Mouse (Mus musculus) MEL (cell line): ENCODE data around the gene Armh1. TPM values are rescaled to one million over a fixed set of nuclear protein-coding genes. Genes with fewer than 3 reads are reported as not detected.

ENCODE experiments used
- DNase-seq: peaks from one replicate; pipeline ENCODE4 v3.0.0; 2011; ENCODE audit warnings: low read depth, low spot score
- H3K27ac ChIP-seq: 2 replicates; pipeline ENCODE4 v1.5.1; 2012; ENCODE audit warnings: low read depth, mild to moderate bottlenecking, control low read depth, low read length, moderate library complexity; ENCODE audit not compliant: control insufficient read depth
- H3K27me3 ChIP-seq, 2 experiments: fragments of 150-350 bp in 1 of 2; sonication (generic) in 1 of 2; 2 replicates each; pipeline ENCODE4 v1.6.1; 2012; ENCODE audit warnings: low read length in 2 of 2, mild to moderate bottlenecking in 2 of 2, improper control_type of control experiment in 1 of 2, moderate library complexity in 1 of 2; ENCODE audit not compliant: insufficient read depth in 2 of 2, control insufficient read depth in 1 of 2
- H3K36me3 ChIP-seq, 2 experiments: 2 replicates each; pipeline ENCODE4 v1.6.1; 2012 to 2014; ENCODE audit warnings: low read length in 2 of 2, improper control_type of control experiment in 1 of 2, inconsistent platforms in 1 of 2, mild to moderate bottlenecking in 1 of 2; ENCODE audit not compliant: insufficient read depth in 2 of 2, control insufficient read depth in 1 of 2
- H3K4me1 ChIP-seq, 2 experiments: fragments of 150-350 bp in 1 of 2; sonication (generic) in 1 of 2; 2 replicates each; pipeline ENCODE4 v1.6.1; 2012; ENCODE audit warnings: low read length in 2 of 2, improper control_type of control experiment in 1 of 2, mild to moderate bottlenecking in 1 of 2; ENCODE audit not compliant: insufficient read depth in 2 of 2, control insufficient read depth in 1 of 2
- H3K4me3 ChIP-seq, 2 experiments: fragments of 150-350 bp in 1 of 2; sonication (generic) in 1 of 2; 2 replicates each; pipeline ENCODE4 v1.5.1; 2012; ENCODE audit warnings: low read depth in 2 of 2, low read length in 2 of 2, mild to moderate bottlenecking in 2 of 2, moderate library complexity in 2 of 2, control low read depth in 1 of 2, improper control_type of control experiment in 1 of 2; ENCODE audit not compliant: control insufficient read depth in 1 of 2, insufficient read depth in 1 of 2
- H3K79me2 ChIP-seq: 2 replicates; pipeline ENCODE4 v1.6.1; 2012; ENCODE audit warnings: mild to moderate bottlenecking, low read length, moderate library complexity; ENCODE audit not compliant: control insufficient read depth, poor library complexity, insufficient read depth
- H3K9ac ChIP-seq: 2 replicates; pipeline ENCODE4 v1.6.1; 2012; ENCODE audit warnings: low read depth, mild to moderate bottlenecking, control low read depth, low read length, moderate library complexity; ENCODE audit not compliant: control insufficient read depth, poor library complexity, severe bottlenecking
- H3K9me3 ChIP-seq: fragments of 150-350 bp; sonication (generic); replicated peaks from 2 replicates; pipeline ENCODE4 v1.6.1; 2012; ENCODE audit warnings: mild to moderate bottlenecking, low read length, improper control_type of control experiment, moderate library complexity; ENCODE audit not compliant: insufficient read depth
- BHLHE40 ChIP-seq: IDR thresholded peaks from 2 replicates; pipeline ENCODE4 v1.6.1; 2012; ENCODE audit warnings: low read depth, mild to moderate bottlenecking, inconsistent platforms, low read length, improper control_type of control experiment, borderline replicate concordance
- CHD2 ChIP-seq: IDR thresholded peaks from 2 replicates; pipeline ENCODE4 v1.6.1; 2011; ENCODE audit warnings: low read length, improper control_type of control experiment
- E2F4 ChIP-seq: IDR thresholded peaks from 2 replicates; pipeline ENCODE4 v1.6.1; 2011; ENCODE audit warnings: low read depth, low read length, improper control_type of control experiment, borderline replicate concordance
- ELF1 ChIP-seq: IDR thresholded peaks from 2 replicates; pipeline ENCODE4 v1.6.1; 2014; ENCODE audit warnings: low read depth, mild to moderate bottlenecking, inconsistent platforms, low read length, improper control_type of control experiment, moderate library complexity
- ETS1 ChIP-seq: IDR thresholded peaks from 2 replicates; pipeline ENCODE4 v1.6.1; 2012; ENCODE audit warnings: low read depth, mild to moderate bottlenecking, inconsistent platforms, low read length, improper control_type of control experiment, moderate library complexity
- GABPA ChIP-seq: IDR thresholded peaks from 2 replicates; pipeline ENCODE4 v1.6.1; 2012; ENCODE audit warnings: low read depth, mild to moderate bottlenecking, inconsistent platforms, low read length, improper control_type of control experiment, moderate library complexity
- GATA1 ChIP-seq: IDR thresholded peaks from 2 replicates; pipeline ENCODE4 v1.6.1; 2011; ENCODE audit warnings: low read depth, low read length, improper control_type of control experiment
- HCFC1 ChIP-seq: IDR thresholded peaks from 2 replicates; pipeline ENCODE4 v1.6.1; 2012; ENCODE audit warnings: low read depth, mild to moderate bottlenecking, inconsistent platforms, low read length, improper control_type of control experiment, moderate library complexity
- JUND ChIP-seq: IDR thresholded peaks from 2 replicates; pipeline ENCODE4 v1.6.1; 2011; ENCODE audit warnings: low read depth, mild to moderate bottlenecking, improper control_type of control experiment, low read length
- KAT2A ChIP-seq: conservative IDR thresholded peaks from 2 replicates; pipeline ENCODE4 v1.6.1; 2012; ENCODE audit warnings: low read depth, low read length, improper control_type of control experiment, inconsistent platforms
- MAX ChIP-seq: IDR thresholded peaks from 2 replicates; pipeline ENCODE4 v1.6.1; 2011; ENCODE audit warnings: low read length, improper control_type of control experiment
- MAZ ChIP-seq: IDR thresholded peaks from 2 replicates; pipeline ENCODE4 v1.6.1; 2012; ENCODE audit warnings: low read depth, mild to moderate bottlenecking, inconsistent platforms, low read length, improper control_type of control experiment
- MEF2A ChIP-seq: IDR thresholded peaks from 2 replicates; pipeline ENCODE4 v1.6.1; 2014; ENCODE audit warnings: low read depth, mild to moderate bottlenecking, inconsistent platforms, low read length, improper control_type of control experiment; ENCODE audit not compliant: poor library complexity, insufficient replicate concordance, severe bottlenecking; ENCODE audit errors: extremely low read depth
- POLR2A ChIP-seq, 2 experiments: IDR thresholded peaks; 2 replicates each; pipeline ENCODE4 v1.6.1; 2011 to 2012; ENCODE audit warnings: low read length in 2 of 2, mild to moderate bottlenecking in 2 of 2, control low read depth in 1 of 2, improper control_type of control experiment in 1 of 2, low read depth in 1 of 2, moderate library complexity in 1 of 2; ENCODE audit not compliant: control insufficient read depth in 1 of 2, insufficient read depth in 1 of 2, poor library complexity in 1 of 2
- POLR2AphosphoS5 ChIP-seq: IDR thresholded peaks from 2 replicates; pipeline ENCODE4 v1.6.1; 2012; ENCODE audit warnings: low read depth, borderline replicate concordance, mild to moderate bottlenecking, inconsistent platforms, low read length, moderate library complexity, mixed read lengths
- RAD21 ChIP-seq: IDR thresholded peaks from 2 replicates; pipeline ENCODE4 v1.6.1; 2011; ENCODE audit warnings: mild to moderate bottlenecking, low read depth, low read length, improper control_type of control experiment
- SMC3 ChIP-seq: IDR thresholded peaks from 2 replicates; pipeline ENCODE4 v1.6.1; 2011; ENCODE audit warnings: low read depth, low read length, improper control_type of control experiment
- TCF12 ChIP-seq: IDR thresholded peaks from 2 replicates; pipeline ENCODE4 v1.6.1; 2014; ENCODE audit warnings: low read depth, mild to moderate bottlenecking, inconsistent platforms, low read length, improper control_type of control experiment, moderate library complexity
- UBTF ChIP-seq: IDR thresholded peaks from 2 replicates; pipeline ENCODE4 v1.6.1; 2012; ENCODE audit warnings: low read depth, mild to moderate bottlenecking, inconsistent platforms, low read length, improper control_type of control experiment, moderate library complexity, borderline replicate concordance; ENCODE audit not compliant: insufficient read depth
- USF1 ChIP-seq: IDR thresholded peaks from 2 replicates; pipeline ENCODE4 v1.6.1; 2014; ENCODE audit warnings: low read depth, mild to moderate bottlenecking, inconsistent platforms, low read length, improper control_type of control experiment, moderate library complexity
- USF2 ChIP-seq, 2 experiments: IDR thresholded peaks; 2 replicates each; pipeline ENCODE4 v1.6.1; 2011 to 2012; ENCODE audit warnings: improper control_type of control experiment in 2 of 2, low read length in 2 of 2, borderline replicate concordance in 1 of 2, inconsistent platforms in 1 of 2, low read depth in 1 of 2, mild to moderate bottlenecking in 1 of 2; ENCODE audit not compliant: insufficient read depth in 1 of 2
- ZC3H11A ChIP-seq: IDR thresholded peaks from 2 replicates; pipeline ENCODE4 v1.6.1; 2012; ENCODE audit warnings: low read depth, mild to moderate bottlenecking, inconsistent platforms, low read length, improper control_type of control experiment
- ZKSCAN1 ChIP-seq: IDR thresholded peaks from 2 replicates; pipeline ENCODE4 v1.6.1; 2012; ENCODE audit warnings: low read depth, mild to moderate bottlenecking, inconsistent platforms, low read length, improper control_type of control experiment, moderate library complexity
- polyA plus RNA-seq, 2 experiments: library from polyadenylated mRNA; stranded (reverse) in 1 of 2; unstranded in 1 of 2; fragments of >175 nt in 1 of 2; fragments of >200 nt in 1 of 2; gene quantifications; 2 replicates each; pipeline versions ENCODE4 v1.2.1 to v1.2.4; 2012; ENCODE audit warnings: low replicate concordance in 2 of 2, low read depth in 1 of 2; ENCODE audit not compliant: insufficient read length in 2 of 2, insufficient read depth in 1 of 2, missing spikeins in 1 of 2
- total RNA-seq: library from RNA; depleted of rRNA; stranded (reverse); fragments of 300-350 nt; gene quantifications from 2 replicates; pipeline ENCODE4 v1.2.3, GENCODE M21; 2012

The Armh1 gene
- total and polyA plus RNA-seq, 3 experiments = not detected

- no peak overlapping the region for H3K9ac ChIP-seq
- H3K4me1 ChIP-seq = no peaks in the 10 kb centered on the region
- DNase-seq = no peak
- no peaks in the 10 kb centered on the region for H3K9me3 ChIP-seq
- H3K27ac ChIP-seq = no peak overlapping the region
- no peaks in the 10 kb centered on the region for H3K79me2 ChIP-seq
- no peak overlapping the region for H3K4me3 ChIP-seq
- peaks cover 4 to 6% of the 10 kb centered on the region in 2 experiments; a peak in 2 of 4 replicates for H3K27me3 ChIP-seq
- no peaks in the 10 kb centered on the region for H3K36me3 ChIP-seq
- TF ChIP-seq UBTF (no peak), GABPA (no peak), MAX (no peak), USF1 (no peak), RAD21 (no peak), USF2 (IDR thresholded peaks at IDR 0.05; ENCODE audit: borderline replicate concordance in 1 of 2, insufficient read depth in 1 of 2, low read depth in 1 of 2, low read length in 2 of 2) (no peak), E2F4 (no peak), ZKSCAN1 (no peak), POLR2AphosphoS5 (no peak), KAT2A (no peak), ZC3H11A (no peak)
Observed at GRCm38 (mm10) chr4:117240867-117241266, 11.1 kb downstream of the Armh1 start.

GRCm38 (mm10) chr4:117239153-117239552, 12.8 kb downstream of the Armh1 start:
- Histone ChIP-seq H3K27ac (no peak overlapping the region), H3K27me3 (peaks cover 3 to 6% of the 10 kb centered on the region in 2 experiments; a peak in 2 of 4 replicates), H3K9ac (no peak overlapping the region), H3K79me2 (no peaks in the 10 kb centered on the region), H3K4me3 (no peak overlapping the region), H3K9me3 (no peaks in the 10 kb centered on the region), H3K36me3 (no peaks in the 10 kb centered on the region), H3K4me1 (no peaks in the 10 kb centered on the region)
- DNase-seq = no peak
- TF ChIP-seq TCF12 (no peak), JUND (no peak), KAT2A (no peak), CHD2 (no peak), HCFC1 (no peak), RAD21 (no peak), BHLHE40 (no peak), SMC3 (no peak), GATA1 (no peak), POLR2A (IDR thresholded peaks at IDR 0.05; ENCODE audit: control insufficient read depth in 1 of 2, insufficient read depth in 1 of 2, low read depth in 1 of 2, low read length in 2 of 2, poor library complexity in 1 of 2) (no peak), MEF2A (no peak), ZKSCAN1 (no peak), MAZ (no peak), UBTF (no peak), ETS1 (no peak), ELF1 (no peak), GABPA (no peak)
